Mouse (Mus musculus) regulatory T cell (primary cell): ENCODE measurements around the gene Mrvi1.

Source experiments
- in situ Hi-C: fragments of 300-600 bp; cut with MboI, MseI; formaldehyde crosslinking; loops from one replicate; pipeline ENCODE4 v1.15.1; 2025; ENCODE audit warnings: high pct_unique_total_duplicates

Gene Mrvi1

GRCm38 (mm10) chr7:110893943-110894610 lies 88.2 kb downstream of the Mrvi1 start:
- in situ Hi-C loops = no loop called here

GRCm38 (mm10) chr7:110891501-110891986 lies 90.7 kb downstream of the Mrvi1 start:
- in situ Hi-C loops = no loop called here

- in situ Hi-C loops = no loop called here
Measured at GRCm38 (mm10) chr7:110881746-110882333, 100.4 kb downstream of the Mrvi1 start.

GRCm38 (mm10) chr7:110878028-110878427 lies 104.2 kb downstream of the Mrvi1 start:
- in situ Hi-C loops = no loop called here

GRCm38 (mm10) chr7:110876965-110877364 lies 105.3 kb downstream of the Mrvi1 start:
- in situ Hi-C loops = no loop called here

GRCm38 (mm10) chr7:110868807-110869206 lies 113.5 kb downstream of the Mrvi1 start:
- in situ Hi-C loops = no loop called here

GRCm38 (mm10) chr7:110867116-110867515 lies 115.1 kb downstream of the Mrvi1 start:
- in situ Hi-C loops = no loop called here

- in situ Hi-C loops = no loop called here
Measured at GRCm38 (mm10) chr7:110866021-110866420, 116.2 kb downstream of the Mrvi1 start.

GRCm38 (mm10) chr7:110865570-110865969 lies 116.7 kb downstream of the Mrvi1 start:
- in situ Hi-C loops = no loop called here

- in situ Hi-C loops = no loop called here
Measured at GRCm38 (mm10) chr7:110865038-110865437, 117.2 kb downstream of the Mrvi1 start.

GRCm38 (mm10) chr7:110862751-110863289 lies 119.4 kb downstream of the Mrvi1 start, which contains the start of gene Lyve1:
Lyve1 (minus strand) TSS chr7:110863239.
- in situ Hi-C loops = no loop called here

GRCm38 (mm10) chr7:110860129-110860528 lies 122.1 kb downstream of the Mrvi1 start:
- in situ Hi-C loops = no loop called here

- in situ Hi-C loops = no loop called here
Measured at GRCm38 (mm10) chr7:110855604-110856003, 126.7 kb downstream of the Mrvi1 start.

GRCm38 (mm10) chr7:110854927-110855546 lies 127.2 kb downstream of the Mrvi1 start:
- in situ Hi-C loops = no loop called here

- in situ Hi-C loops = no loop called here
Measured at GRCm38 (mm10) chr7:110854519-110854918, 127.7 kb downstream of the Mrvi1 start.

- in situ Hi-C loops = no loop called here
Measured at GRCm38 (mm10) chr7:110853611-110854010, 128.7 kb downstream of the Mrvi1 start.

GRCm38 (mm10) chr7:110851541-110852203 lies 130.6 kb downstream of the Mrvi1 start:
- in situ Hi-C loops = no loop called here

- in situ Hi-C loops = loop anchor here (5.0 kb wide), 1 partner anchor 224 kb away; no protein-coding TSS in a partner anchor
Measured at GRCm38 (mm10) chr7:110848371-110848770, 133.9 kb downstream of the Mrvi1 start.

- in situ Hi-C loops = loop anchor here (5.0 kb wide), 1 partner anchor 225 kb away; no protein-coding TSS in a partner anchor
Measured at GRCm38 (mm10) chr7:110847321-110847720, 134.9 kb downstream of the Mrvi1 start.

GRCm38 (mm10) chr7:110843916-110844874 lies 138.1 kb downstream of the Mrvi1 start, which contains the start of gene Rnf141:
Rnf141 (minus strand) TSS chr7:110844457.
- in situ Hi-C loops = no loop called here
